Mouse (Mus musculus): ENCODE results near the gene Ankfn1.

Ankfn1 gene

DNA sequence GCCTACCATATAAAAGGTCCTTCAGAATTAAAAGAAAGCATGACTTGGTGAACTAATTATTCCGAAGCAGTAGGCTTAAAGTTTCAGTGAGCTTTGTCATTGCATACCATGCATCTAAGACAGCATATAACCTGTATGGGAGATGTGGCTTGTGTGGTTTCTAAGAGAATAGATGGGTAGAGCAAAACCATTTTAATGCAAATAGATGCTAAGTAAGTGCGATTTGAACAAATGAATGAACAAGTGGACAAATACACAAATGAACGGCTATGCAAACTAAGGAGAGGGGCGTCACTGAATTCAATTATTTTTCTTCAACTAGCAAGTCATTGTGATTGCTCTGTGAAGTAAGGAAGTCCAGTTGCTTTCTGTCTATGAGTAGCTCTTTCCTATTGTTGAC lies 198.3 kb downstream of the Ankfn1 start:
- no peak for DNase-seq (ENCODE audit: low spot score in 2 of 2)

DNA sequence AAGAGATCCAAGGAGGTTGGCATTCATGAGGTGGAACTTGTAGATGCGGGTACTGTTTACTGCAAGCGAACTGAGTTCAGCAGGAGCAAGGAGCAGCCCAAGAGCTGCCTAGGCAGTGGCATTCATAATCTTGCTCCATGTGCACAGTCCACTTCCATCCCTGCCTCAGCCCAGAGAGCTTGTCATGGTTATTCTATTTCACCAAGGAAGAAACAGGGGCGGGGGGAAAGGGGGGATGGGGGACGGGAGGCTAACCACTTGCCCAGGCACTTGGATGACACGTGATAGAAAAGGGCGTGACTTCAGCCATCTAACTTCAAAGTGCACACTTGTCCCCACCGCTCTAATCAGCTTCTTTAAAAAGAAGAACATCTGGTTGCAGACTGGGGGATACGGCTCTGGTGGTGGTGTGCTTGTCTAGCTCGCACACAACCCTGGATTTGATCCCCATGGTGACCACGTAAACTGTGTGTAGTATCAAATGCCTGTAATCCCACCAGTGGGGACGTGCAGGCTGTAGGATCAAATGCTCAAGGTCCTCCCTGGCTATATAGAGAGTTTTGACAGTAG lies 203.1 kb downstream of the Ankfn1 start:
- no peak for DNase-seq (ENCODE audit: low spot score in 2 of 2)

- DNase-seq (ENCODE audit: low spot score in 2 of 2) = no peak
Observed at GRCm38 (mm10) chr11:89569391-89570145, 207.9 kb downstream of the Ankfn1 start.

GRCm38 (mm10) chr11:89568246-89568645 lies 209.2 kb downstream of the Ankfn1 start:
- DNase-seq (ENCODE audit: low spot score in 2 of 2) = no peak

DNA sequence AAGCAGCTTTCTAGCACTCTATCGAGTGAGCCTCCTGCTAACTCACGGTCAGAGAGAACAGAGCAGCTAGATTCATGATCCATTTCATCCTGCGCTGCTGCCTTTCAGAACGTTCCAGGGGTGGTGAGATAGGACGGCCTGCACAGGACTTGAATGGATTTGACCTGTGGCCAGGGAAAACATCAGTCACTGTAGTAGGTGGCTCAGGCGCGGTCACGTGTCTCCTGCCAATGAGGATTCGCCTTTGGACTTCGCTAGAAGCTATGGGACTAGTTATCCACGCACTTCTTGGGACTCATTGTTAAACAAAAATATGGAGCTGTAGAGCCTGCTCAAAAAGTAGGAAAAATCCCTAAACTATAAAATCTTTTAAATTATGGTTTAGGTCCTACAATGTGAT lies 226.0 kb downstream of the Ankfn1 start:
- no peak for DNase-seq (ENCODE audit: low spot score in 2 of 2)

DNA sequence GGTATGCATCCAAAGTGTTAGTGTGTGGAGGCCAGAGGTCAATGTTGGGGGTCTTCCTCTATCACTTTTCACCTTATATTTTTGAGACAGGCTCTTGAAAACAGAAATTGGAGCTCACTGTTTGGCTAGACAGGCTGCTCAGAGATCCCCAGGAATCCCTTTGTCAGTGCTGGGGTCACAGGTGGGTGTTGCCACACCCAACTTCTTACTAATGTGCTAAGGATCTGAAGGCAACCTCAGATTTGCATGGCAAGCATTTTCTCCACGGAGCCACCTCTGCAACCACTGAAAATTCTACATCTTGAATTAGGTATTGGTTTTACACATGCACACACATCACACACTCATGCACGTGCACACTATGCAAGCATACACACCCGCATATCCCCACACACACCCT lies 226.5 kb downstream of the Ankfn1 start:
- no peak for DNase-seq (ENCODE audit: low spot score in 2 of 2)

GRCm38 (mm10) chr11:89548786-89549185 lies 228.7 kb downstream of the Ankfn1 start:
- no peak for DNase-seq (ENCODE audit: low spot score in 2 of 2)

DNA sequence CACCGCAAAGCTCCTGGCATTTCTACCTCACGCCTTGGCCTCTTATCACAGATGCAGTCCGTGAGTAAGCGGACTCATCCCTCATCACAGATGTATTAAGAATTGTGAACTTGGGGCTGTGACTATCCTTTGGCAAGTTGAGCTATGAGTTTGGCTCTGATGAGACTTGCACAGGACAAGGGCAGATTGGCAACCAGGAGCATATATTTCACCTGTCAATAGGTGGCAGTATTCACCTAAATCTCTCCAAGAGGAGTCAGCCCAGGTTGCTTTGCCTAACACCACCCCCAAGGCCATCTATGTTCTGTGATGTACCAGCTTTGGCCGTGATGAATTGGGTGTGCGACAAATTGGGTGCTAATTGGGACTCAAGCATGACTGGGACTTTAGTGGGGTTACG lies 231.3 kb downstream of the Ankfn1 start:
- DNase-seq (ENCODE audit: low spot score in 2 of 2) = peak in 1 of 2 experiments; percentile 62

DNA sequence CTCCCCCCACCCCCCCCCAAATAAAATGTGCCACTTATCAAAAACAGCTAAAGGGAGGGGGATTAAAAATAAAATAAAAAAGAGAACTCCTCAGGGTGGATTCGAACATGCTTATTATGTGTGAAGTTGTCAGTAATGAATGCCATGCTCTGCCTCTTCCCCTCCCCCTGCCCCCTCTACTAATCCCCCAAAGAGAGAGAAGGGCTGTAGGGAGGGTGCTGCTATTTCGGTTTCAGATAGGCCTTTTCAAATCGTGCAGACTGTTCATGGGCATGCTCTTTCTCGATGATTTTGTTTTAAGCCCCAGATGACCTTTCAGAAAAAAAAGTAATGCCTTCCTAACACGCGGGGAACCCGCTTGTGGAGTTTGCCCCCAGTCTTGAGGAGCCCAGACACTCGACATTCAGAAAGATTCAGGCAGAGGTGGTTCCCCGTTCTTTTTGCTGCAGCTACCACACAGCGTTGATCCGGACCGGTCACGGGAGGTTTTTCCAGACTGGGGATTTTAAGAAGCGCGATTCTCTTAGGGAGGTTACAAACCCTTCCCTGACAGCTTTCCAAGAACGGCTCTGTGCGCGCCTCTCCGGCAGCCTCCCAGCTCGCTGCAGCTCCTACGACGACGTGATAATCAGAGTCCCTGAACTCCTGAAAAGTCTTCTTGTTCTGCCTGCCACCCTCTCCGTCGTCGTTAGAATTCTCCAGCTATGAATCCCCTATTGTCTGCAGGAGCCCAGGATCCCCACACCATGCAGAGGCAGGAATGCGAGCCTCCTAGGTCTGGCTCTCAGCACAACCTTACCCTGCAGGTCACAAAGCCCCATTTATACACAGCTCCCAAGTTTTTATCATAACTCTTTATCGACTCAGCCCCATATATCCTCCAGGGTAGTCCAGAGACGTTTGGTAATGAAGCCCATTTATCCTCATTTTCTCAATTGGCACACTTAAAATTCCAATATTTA lies 232.3 kb downstream of the Ankfn1 start:
- DNase-seq (ENCODE audit: low spot score in 2 of 2) = no peak

DNA sequence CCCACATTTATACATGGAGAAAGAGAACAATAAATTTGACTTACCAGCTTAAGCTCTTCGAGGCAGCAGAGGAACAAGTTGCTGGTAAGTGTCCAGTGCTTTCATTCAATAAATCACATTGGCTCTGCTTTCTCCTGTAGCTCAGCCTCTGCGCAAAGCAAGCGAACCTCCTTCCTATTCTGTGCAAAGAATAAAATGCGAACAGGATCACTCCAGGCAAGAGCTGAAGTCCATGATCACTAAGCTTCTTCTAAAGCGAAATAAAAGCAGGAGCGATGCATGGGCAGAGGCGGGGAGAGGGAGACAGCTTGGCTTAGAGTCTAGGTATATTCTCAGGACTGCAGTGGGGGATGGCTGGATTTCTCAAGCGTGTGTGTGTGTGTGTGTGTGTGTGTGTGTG lies 239.1 kb downstream of the Ankfn1 start:
- peak in 1 of 2 experiments; percentile 32 for DNase-seq (ENCODE audit: low spot score in 2 of 2)

DNA sequence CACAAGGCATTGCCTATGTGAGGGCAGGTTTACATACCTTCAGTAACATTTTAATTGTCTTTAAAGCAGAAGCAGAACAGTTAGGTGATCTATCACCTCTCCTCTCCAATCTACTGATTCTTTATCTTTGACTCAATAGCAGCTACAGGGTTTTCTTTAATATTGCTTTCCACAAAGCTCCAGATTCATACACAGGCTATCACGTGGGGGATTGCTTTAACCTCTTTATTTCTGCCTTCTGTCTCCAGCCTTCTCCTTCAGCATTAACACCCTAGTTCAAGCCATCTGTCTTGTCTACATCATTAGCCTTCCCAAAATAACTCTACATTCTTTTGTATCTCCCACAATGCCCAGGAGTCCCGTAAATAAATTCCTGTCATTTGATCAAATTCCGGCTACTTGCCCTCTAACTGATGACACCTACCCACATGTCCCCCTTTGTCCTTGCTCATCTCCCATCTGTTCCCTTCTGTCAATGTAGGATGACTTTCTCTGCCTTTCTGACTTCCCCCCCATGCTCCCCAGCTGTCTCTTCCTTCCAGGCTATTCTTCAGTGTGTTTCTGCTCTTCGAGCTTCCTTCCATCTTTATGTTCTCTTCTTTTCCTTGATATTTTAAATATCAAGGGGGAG lies 249.5 kb downstream of the Ankfn1 start:
- DNase-seq (ENCODE audit: low spot score in 2 of 2) = no peak

GRCm38 (mm10) chr11:89515501-89515901 lies 262.0 kb downstream of the Ankfn1 start:
- DNase-seq (ENCODE audit: low spot score in 2 of 2) = no peak

GRCm38 (mm10) chr11:89508675-89509324 lies 268.7 kb downstream of the Ankfn1 start:
- no peak for DNase-seq (ENCODE audit: low spot score in 2 of 2)

GRCm38 (mm10) chr11:89506595-89507245 lies 270.7 kb downstream of the Ankfn1 start:
- DNase-seq (ENCODE audit: low spot score in 2 of 2) = no peak

DNA sequence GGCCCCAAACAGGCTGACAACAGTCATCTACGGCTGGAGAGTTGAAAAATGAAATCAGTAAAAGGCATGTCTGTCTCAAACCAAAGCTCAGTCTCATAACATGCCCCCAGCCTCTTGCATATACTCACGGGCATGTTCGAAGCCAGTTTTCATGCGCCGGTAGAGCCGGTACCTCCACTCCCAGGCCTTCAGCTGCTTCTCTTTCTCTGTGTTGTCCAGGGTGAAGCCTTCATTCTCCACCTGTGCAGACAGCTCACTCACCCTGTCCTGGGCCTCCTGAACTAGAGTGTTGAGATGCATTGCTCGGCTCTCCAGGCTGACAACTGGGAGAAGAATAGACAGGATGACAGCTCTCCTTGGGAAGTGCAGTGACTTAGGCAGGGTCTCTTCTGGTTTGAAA lies 272.4 kb downstream of the Ankfn1 start:
- no peak for DNase-seq (ENCODE audit: low spot score in 2 of 2)

- no peak for DNase-seq (ENCODE audit: low spot score in 2 of 2)
Observed at GRCm38 (mm10) chr11:89501796-89502195, 275.7 kb downstream of the Ankfn1 start.

DNA sequence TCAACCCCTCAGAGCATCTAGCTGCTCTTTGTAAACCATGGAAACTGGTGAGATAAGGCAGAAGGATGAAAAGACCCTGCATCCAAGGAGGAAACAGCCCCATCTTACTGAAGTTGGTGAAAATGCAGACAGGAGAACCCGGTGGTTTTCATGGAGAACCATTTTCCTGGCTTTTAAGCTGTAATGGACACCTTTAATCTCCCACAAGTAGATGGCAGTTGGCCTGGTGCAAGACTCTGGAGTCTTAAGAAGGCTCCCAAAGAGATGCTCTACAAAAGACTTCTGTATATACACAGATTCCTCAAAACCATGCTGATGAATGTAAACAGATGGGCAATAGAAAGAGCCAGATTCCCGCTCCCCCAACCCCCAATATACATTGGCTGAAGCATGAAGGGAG lies 276.5 kb downstream of the Ankfn1 start:
- DNase-seq (ENCODE audit: low spot score in 2 of 2) = no peak

GRCm38 (mm10) chr11:89481084-89481483 lies 296.4 kb downstream of the Ankfn1 start:
- no peak for DNase-seq (ENCODE audit: low spot score in 2 of 2)

GRCm38 (mm10) chr11:89476927-89477326 lies 300.5 kb downstream of the Ankfn1 start:
- no peak for DNase-seq (ENCODE audit: low spot score in 2 of 2)

- no peak for DNase-seq (ENCODE audit: low spot score in 2 of 2)
Observed at GRCm38 (mm10) chr11:89476047-89476446, 301.4 kb downstream of the Ankfn1 start.

DNA sequence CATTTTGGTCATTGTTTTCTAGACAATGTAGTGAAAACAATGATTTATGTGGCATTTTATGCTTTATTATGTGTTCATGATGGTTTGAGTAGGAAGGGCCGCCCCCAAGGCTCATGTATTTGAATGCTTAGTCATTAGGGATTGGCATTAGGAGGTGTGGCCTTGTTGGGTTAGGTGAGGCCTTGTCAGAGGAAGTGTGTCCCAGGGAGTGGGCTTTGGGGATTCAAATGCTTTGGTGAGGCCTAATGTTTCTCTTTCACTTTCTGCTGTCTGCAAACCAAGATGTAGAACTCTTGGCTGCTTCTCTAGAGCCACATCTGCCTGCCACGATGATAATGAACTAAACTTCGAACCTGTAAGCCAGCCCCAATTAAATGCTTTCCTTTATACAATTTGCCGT lies 304.6 kb downstream of the Ankfn1 start:
- DNase-seq (ENCODE audit: low spot score in 2 of 2) = no peak
